Mouse (Mus musculus) lung, postnatal 0 days (tissue): ENCODE data around the gene Aak1.

Experiments used
- CTCF ChIP-seq: IDR thresholded peaks from 2 replicates; pipeline ENCODE4 v1.5.1; 2016; ENCODE audit warnings: antibody characterized with exemption, mild to moderate bottlenecking
- EP300 ChIP-seq: IDR thresholded peaks from 2 replicates; pipeline ENCODE4 v1.6.1; 2016; ENCODE audit warnings: antibody characterized with exemption, mild to moderate bottlenecking, control low read depth

- no peak for TF ChIP-seq CTCF
- no peak for TF ChIP-seq EP300
Measured at GRCm38 (mm10) chr6:87028881-87029280, 179.6 kb downstream of the Aak1 start.
